Mouse (Mus musculus) urinary bladder, postnatal 25 days (tissue): ENCODE data around the gene Mesp2.
"Not testable (repeated sequence)": the region's sequence is repeated elsewhere in the genome, so short reads cannot be mapped to it uniquely, and the experiment has no call there.

Source experiments
- DNase-seq: peaks from one replicate; pipeline ENCODE4 v3.0.0; 2022; ENCODE audit warnings: low spot score

The Mesp2 gene

GRCm38 (mm10) chr7:79810611-79811506 is at the start of gene Mesp2:
TSS of gene Mesp2 (plus strand) at chr7:79810727.
- peak; percentile 73 for DNase-seq

DNA sequence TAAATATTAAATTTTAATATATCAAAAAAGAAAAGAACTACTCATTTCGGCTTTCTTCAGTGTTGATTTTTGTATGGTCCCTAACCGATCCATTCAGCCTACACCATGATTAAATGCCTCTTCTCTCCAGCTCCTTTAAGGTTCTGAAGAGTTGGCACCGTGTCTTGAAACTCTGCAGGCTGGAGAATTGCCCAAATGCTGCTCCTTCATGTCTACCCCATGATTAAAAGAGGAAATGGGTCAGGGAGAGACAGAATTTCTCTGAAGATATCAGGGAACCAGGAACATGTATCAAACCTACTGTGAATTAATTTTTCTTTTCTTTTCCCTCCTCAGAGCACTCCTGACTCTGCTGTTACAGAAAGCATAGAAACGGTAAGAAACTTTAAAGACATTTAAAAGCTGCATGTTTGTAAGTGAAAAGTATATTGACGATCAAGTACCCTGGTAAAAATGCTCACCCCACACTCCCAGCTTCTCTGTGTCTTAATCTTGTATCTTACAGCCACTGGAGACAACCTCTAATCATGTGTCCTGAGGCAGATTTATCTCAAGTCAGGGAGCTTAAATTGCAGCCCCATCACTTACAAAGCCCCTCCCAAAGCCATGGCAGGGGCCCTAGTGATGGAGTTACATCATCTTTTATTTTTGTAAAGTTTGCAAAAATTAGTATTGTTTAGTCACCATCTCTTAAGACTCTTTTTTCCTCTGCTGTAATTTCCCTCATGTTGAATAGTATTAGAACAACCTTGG is 49.2 kb upstream of the Mesp2 start:
- DNase-seq, result no peak

GRCm38 (mm10) chr7:79762106-79762505 is 48.4 kb upstream of the Mesp2 start:
- DNase-seq, result no peak

GRCm38 (mm10) chr7:79765991-79766390 is 44.5 kb upstream of the Mesp2 start:
- DNase-seq, result no peak

DNA sequence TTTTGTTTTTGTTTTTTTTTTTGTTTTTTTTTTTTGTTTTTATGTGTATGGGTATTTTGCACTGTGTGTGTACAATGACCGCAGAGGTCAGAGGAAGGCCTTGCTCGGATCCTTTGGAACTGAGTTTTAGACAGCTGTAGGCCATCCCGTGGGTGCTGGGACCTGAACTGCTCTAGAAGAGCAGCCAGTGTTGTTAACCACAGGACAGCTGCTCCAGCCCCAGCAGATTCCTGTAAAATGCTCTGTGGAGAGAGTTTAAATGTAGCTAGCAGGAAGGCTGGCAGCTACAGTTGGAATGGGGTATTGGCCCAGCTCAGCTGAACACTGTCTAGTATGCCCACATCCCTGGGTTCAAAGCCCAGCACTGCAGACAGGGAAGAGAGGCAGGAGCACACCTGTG is 40.9 kb upstream of the Mesp2 start:
- no peak for DNase-seq

DNA sequence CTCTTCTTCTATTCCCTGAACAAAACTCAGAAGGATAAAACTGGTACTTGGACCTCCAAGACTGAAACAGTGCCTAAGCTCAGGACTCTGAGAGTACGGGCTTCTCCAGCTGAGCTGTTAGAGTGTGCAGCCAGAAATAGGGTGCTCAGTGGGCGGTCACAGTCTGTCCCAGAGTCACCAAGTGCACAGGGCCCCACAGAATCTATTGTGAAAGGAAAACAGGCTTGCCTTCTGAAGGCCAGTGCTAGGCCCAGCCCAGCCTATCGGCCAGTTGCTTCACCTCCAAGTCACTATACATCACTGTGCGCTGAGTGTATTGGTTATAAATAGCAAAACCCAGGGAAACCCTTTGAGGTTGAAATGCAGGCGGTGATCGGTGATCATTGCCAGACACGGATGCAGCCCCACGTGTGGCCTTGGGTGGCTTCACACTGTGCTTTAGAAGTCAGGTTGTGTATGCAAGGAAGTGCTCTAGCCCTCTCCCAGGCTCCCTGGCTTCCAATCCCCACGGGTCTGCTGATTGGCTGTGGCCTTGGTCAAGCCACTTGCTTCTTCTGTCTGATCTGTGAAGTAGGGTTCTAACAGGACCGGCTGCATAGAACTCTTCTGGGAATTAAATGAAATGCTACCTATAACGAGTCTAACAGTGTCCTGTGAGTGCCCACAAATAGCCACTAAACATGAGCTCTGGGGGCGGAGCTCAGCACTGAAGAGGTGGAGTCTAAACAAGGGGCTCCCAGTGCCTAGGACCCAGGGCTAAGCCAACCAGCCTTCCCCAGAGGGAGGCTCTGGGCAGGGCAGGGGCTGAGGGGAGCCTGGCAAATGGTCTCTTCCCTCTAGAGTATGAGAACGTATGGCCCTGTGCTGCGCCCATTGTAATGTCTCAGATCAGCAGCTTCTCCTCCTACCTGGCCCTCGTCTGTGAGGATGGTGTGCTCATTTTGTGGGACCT is 38.7 kb upstream of the Mesp2 start:
- no peak for DNase-seq

DNA sequence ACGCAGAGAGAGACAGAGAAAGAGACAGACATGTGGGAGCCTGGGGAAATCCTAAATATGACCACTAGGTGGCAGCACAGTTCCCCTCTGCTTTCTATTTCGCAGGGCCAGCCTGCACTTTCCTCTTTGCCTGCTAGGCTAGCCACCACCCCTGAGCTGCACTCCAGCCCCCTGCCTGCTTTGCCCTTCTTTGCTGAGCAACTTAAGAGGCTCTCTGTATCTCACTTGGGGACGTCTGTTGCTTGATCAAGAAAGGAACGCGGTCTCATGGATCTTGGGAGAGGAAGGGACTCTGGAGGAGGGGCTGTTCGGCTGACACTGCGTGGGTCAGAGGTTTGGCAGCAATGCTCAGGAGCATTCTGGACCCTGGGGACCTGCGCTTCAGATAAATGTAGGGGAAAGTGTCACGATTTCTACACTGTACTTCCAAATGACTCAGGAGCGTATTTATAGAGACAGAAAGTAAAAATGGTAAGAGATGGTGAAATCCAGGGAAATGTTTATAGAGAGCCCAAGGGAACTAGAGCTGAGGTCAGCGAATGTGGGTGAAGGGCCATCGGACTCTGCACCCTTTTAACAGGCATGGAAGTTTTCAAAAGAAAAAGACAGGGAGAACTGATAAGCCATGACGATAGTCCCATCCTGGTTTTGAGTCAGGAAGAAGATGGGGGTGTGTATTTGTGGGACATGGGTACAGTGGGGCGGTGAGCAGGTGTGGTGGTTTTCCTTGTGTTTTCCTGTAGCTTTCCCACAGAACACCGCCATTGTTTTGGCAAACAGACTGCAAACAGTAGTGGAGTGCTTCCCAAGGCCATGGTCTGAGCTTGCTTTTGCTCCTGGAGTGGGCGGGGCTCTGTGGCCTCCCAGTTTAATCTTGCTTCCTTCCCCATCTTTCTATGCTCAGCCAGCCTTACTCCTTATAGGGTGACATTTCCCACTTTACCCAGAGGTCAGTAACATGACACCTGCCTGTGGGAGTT is 29.6 kb upstream of the Mesp2 start:
- DNase-seq, result peak; percentile 63

DNA sequence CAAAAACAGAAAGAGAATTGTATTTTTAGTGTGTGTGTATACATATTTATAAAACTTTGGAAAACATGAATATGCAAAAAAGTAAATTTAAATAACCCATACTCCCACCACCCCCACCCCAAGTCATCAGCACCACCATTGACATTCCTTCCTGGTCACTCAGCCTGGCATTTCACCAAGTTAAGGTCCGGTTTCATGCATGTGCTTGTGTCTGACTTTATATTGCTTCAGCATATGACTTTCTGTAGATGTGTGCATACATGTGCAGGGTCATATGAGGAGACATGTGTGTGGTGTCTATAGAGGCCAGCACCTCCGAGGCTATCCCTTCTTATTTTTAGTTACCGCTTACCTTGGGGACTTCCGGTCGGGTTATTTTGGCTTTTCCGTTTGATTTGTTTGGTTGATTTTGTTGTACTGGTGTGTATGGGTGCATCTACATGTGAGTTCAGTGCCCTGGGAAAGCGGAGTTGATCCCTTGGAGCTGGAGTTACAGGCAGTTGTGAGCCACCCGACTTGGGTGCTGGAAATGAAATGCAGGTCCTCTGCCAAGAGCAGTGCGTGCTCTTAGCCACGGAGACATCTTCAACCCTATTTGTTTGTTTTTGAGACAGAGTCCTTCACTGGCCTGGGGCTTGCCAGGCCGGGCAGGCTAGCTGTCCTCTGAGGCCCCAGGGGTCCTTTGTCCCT is 28.6 kb upstream of the Mesp2 start:
- DNase-seq, result no peak

GRCm38 (mm10) chr7:79782516-79782855 is 28.0 kb upstream of the Mesp2 start:
- no peak for DNase-seq

DNA sequence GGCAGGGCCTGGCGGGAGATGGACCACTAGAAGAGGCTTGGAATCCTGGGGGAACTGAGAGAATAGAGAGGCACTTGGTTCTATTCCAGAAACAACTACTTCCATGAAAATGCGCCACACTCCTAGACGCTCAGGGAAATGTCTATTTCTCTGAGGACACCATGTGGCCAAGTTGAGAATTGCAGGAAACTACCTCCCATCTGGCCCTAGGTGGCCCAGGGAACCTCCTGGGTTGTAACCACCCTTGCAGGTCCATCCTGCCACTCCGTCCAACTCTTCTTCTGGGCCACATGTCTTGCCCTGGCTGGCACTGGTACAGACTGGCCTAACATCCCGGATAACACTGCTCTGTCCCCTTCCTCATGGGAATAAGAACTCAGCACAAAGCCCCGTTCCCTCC is 24.2 kb upstream of the Mesp2 start:
- peak; percentile 61 for DNase-seq

DNA sequence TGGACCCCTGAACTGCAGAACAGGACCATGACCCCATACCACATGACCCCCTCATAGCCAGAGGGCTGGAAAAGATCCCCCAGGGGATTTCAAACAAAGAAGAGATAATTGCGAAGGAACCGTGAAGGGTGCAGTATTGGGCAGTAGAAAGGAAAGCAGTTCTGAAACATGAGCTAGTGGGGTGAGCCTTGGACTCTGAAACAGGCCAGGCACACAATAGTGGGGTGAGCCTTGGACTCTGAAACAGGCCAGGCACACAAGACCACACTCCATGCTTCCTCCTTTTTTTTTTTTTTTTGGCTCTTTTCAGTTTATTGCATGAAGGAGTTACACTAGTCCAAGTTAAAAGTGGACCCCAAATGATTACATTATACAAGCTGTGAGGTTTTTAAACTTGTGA is 20.7 kb upstream of the Mesp2 start:
- DNase-seq, result not testable (repeated sequence)

- peak; percentile 26 for DNase-seq
These were observed 17.7 kb upstream of the Mesp2 start for GRCm38 (mm10) chr7:79792635-79793421.

DNA sequence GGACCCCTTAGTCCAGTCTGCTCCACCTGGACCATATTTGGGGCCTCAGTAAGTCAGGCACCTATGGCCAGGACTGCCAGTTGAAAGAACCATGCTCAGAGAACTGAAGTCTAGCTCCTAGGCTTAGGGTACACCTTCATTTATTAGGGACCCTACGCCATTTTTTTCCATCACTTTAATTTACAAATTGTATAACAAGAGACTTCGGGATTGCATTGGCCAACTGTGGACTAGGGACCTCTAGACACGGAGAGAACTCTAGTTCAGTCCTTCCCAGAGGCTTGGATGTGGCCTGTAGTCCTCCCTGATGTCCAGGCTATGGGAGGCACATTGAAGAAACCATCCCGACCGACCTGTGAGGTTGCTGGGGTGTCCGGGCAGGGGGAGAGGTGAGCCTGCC is 16.8 kb upstream of the Mesp2 start, which contains the start of gene Mesp1:
Gene Mesp1 (minus strand): TSS at position 101 of the 400 bp plus-strand sequence.
- DNase-seq, result no peak

DNA sequence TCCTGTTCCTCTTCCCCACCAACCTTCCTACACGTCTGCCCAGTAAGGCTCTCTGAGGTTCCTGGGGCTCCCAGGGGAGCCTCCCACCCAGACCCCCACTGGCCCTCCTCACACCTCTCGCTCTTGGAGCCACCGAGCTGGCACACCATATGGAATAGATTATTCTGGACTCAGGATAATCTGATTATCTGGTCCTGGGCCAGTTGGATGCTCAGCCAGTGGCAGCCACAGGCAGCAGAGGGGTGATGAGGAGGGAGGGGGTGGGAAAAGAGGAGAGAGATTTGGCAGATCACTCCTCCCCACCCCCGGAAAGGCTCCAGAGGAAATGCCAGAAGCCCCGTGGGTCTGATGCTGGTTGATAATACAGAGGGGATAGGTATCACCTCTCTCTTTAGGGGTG is 11.9 kb upstream of the Mesp2 start:
- DNase-seq, result no peak

- peak; percentile 79 for DNase-seq
These were observed 11.5 kb upstream of the Mesp2 start for GRCm38 (mm10) chr7:79799048-79799447.

- no peak for DNase-seq
These were observed 11.0 kb upstream of the Mesp2 start for GRCm38 (mm10) chr7:79799506-79799905.

- peak; percentile 23 for DNase-seq
These were observed 10.2 kb upstream of the Mesp2 start for GRCm38 (mm10) chr7:79800336-79800735.

DNA sequence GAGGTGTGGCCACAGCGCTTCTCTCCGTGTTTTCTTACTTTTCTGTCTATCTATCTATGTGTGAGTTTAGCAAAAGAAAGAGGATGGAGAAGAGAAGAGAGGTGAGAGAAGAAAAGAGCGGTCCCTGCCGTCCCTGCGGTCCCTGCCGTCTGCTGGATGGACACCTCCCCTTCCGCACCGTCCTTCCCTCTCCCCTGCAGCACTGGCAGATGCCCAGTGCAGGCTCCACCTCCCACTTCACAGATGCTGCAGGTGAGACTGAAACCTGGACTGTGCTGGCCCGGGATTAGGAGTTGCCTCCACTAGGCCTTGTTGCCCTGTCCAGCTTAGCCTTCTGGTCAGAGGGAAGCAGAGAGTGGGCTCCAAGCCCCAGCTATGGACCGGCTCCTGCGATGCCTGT is 9.1 kb upstream of the Mesp2 start:
- no peak for DNase-seq

DNA sequence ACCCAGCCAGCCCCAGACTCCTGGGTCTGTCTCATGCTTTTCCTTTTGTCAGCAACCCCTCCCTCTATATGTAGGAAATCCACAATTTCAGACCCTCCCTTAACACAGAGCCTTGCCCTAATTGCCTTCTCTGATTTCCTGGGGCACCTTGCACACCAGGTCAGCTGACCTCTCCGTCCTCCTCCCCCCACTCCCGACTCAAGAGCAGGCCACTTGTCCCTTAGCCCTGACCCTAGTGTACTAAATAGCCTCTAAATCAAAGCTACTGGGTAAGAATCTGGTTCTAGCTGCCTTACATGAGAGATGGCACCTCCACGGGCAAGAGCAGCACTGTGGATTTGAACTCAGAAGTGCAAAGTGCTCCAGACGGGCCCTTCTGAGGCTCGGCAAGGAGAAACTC is 8.5 kb upstream of the Mesp2 start:
- DNase-seq, result no peak
